ENCODE assay signal across 14 mouse cellular contexts in the genomic region with DNA sequence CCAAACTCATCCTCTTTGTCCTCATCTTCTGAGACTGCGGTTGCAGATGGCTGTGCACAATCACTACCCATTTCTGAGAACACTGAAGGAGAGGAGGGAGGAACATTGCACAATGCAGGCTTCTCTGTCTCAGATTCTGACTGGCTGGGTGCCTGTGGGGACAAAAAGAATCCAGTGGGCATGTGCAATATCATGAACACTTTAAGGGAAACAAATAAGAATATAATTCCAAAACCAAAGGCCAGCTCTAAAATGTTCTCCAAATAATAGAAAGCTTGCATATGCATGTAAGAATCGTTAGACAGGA.
DNase-seq lines count a peak whose midpoint lies in the region; ATAC-seq lines count a peak whose summit lies in the region.
"Had no signal": no experiment of that assay in that cellular context is flagged by ENCODE, and none has a peak within 500 bp of the region (broad histone marks: within the 10 kb centered on the region; RNA-seq: fewer than 3 reads in every experiment).

No protein-coding gene starts in this region.

- peaks cover 16% of the 10 kb centered on the region for H3K4me1 ChIP-seq in limb, embryonic 12.5 days (replicated peaks)
- H3K4me1 ChIP-seq in limb, embryonic 10.5 days, result no peaks in the 10 kb centered on the region
- 0 out of 2 replicates have a peak, but pooled peaks cover 10% of the 10 kb centered on the region for H3K4me1 ChIP-seq in embryonic facial prominence, embryonic 15.5 days
- H3K4me1 ChIP-seq in lung, embryonic 16.5 days (replicated peaks; ENCODE audit: control insufficient read depth, insufficient read depth, low read length), result peaks cover 8% of the 10 kb centered on the region
- H3K4me1 ChIP-seq: neural tube, embryonic 12.5 days had no signal

- H3K36me3 ChIP-seq in limb, embryonic 12.5 days, result peaks cover 35% of the 10 kb centered on the region; the same call in 1 of the 2 replicates
- peaks cover 46% of the 10 kb centered on the region for H3K36me3 ChIP-seq in limb, embryonic 10.5 days
- peaks cover 22% of the 10 kb centered on the region; the same call in 1 of the 2 replicates for H3K36me3 ChIP-seq in embryonic facial prominence, embryonic 15.5 days
- H3K36me3 ChIP-seq in lung, embryonic 16.5 days (ENCODE audit: control insufficient read depth, insufficient read depth, low read length), result no peaks in the 10 kb centered on the region

- DNase-seq in adrenal gland, postnatal 14 days, result peak; percentile 41
- no peak for DNase-seq in adrenal gland, adult 18-20 months (ENCODE audit: low spot score in 2 of 2)
- no peak for DNase-seq in limb, embryonic 10.5 days (ENCODE audit: low spot score)
- no peak for DNase-seq in right cerebral cortex, adult 18-20 months
- no peak for DNase-seq in left cerebral cortex, adult 18-20 months (ENCODE audit: low spot score in 2 of 2)
- DNase-seq: adrenal gland, postnatal 25 days; cerebellum, adult 9-10 months; kidney, postnatal 4 days; right cerebral cortex, postnatal 4 days had no signal

- peak overlapping the region; percentile 73; the same call in 1 of the 2 replicates for H3K27ac ChIP-seq in limb, embryonic 12.5 days
- H3K27ac ChIP-seq in limb, embryonic 10.5 days, result no peak overlapping the region
- H3K27ac ChIP-seq in embryonic facial prominence, embryonic 15.5 days (replicated peaks), result peak overlapping the region; percentile 66
- H3K27ac ChIP-seq in lung, embryonic 16.5 days (ENCODE audit: low read length), result peak overlapping the region; percentile 47; the same call in 1 of the 2 replicates
- H3K27ac ChIP-seq: hindbrain, embryonic 14.5 days; neural tube, embryonic 12.5 days had no signal

- no peaks in the 10 kb centered on the region for H3K27me3 ChIP-seq in limb, embryonic 12.5 days
- no peaks in the 10 kb centered on the region for H3K27me3 ChIP-seq in limb, embryonic 10.5 days (ENCODE audit: low read depth, poor library complexity, severe bottlenecking)
- H3K27me3 ChIP-seq in embryonic facial prominence, embryonic 15.5 days, result no peaks in the 10 kb centered on the region
- no peaks in the 10 kb centered on the region for H3K27me3 ChIP-seq in lung, embryonic 16.5 days (ENCODE audit: control insufficient read depth, insufficient read depth, low read depth, low read length)
- H3K27me3 ChIP-seq: neural tube, embryonic 12.5 days had no signal

- 85% methylated on average over 2 of the region's 2 CpGs for WGBS in limb, embryonic 12.5 days
- WGBS in limb, embryonic 10.5 days, result 84% methylated on average over 2 of the region's 2 CpGs
- WGBS in embryonic facial prominence, embryonic 15.5 days, result 65% methylated on average over 2 of the region's 2 CpGs
- WGBS in lung, embryonic 16.5 days, result 57% methylated on average over 2 of the region's 2 CpGs

- no peak for ATAC-seq in limb, embryonic 12.5 days (ENCODE audit: insufficient number of reproducible peaks, insufficient read depth, low FRiP score, low TSS enrichment, low read depth)
- ATAC-seq in embryonic facial prominence, embryonic 15.5 days (ENCODE audit: insufficient number of reproducible peaks, low FRiP score, low TSS enrichment, low read depth), result no peak
- peak; percentile 47; the same call in 1 of the 2 replicates for ATAC-seq in lung, embryonic 16.5 days (ENCODE audit: low read depth)

- no peak overlapping the region for H3K4me3 ChIP-seq in limb, embryonic 12.5 days (replicated peaks)
- H3K4me3 ChIP-seq in limb, embryonic 10.5 days, result no peak overlapping the region
- H3K4me3 ChIP-seq in embryonic facial prominence, embryonic 15.5 days (replicated peaks), result no peak overlapping the region
- H3K4me3 ChIP-seq in lung, embryonic 16.5 days (ENCODE audit: low read length), result no peak overlapping the region
- H3K4me3 ChIP-seq: neural tube, embryonic 12.5 days had no signal

- no peak overlapping the region for H3K9ac ChIP-seq in limb, embryonic 12.5 days (replicated peaks)
- H3K9ac ChIP-seq in embryonic facial prominence, embryonic 15.5 days, result no peak overlapping the region
- H3K9ac ChIP-seq in lung, embryonic 16.5 days (ENCODE audit: low read length), result no peak overlapping the region
- H3K9ac ChIP-seq: hindbrain, embryonic 14.5 days; neural tube, embryonic 12.5 days had no signal

- no peaks in the 10 kb centered on the region for H3K9me3 ChIP-seq in limb, embryonic 12.5 days
- H3K9me3 ChIP-seq in limb, embryonic 10.5 days (replicated peaks), result no peaks in the 10 kb centered on the region
- H3K9me3 ChIP-seq in embryonic facial prominence, embryonic 15.5 days (replicated peaks), result no peaks in the 10 kb centered on the region
- H3K9me3 ChIP-seq in lung, embryonic 16.5 days (ENCODE audit: control insufficient read depth, low read length), result no peaks in the 10 kb centered on the region
- H3K9me3 ChIP-seq: neural tube, embryonic 12.5 days had no signal

- no peak overlapping the region for H3K4me2 ChIP-seq in limb, embryonic 12.5 days
- no peak overlapping the region for H3K4me2 ChIP-seq in embryonic facial prominence, embryonic 15.5 days (replicated peaks)
- H3K4me2 ChIP-seq in lung, embryonic 16.5 days (ENCODE audit: low read depth, low read length), result no peak overlapping the region
- H3K4me2 ChIP-seq: hindbrain, embryonic 14.5 days; neural tube, embryonic 12.5 days had no signal
